Mouse (Mus musculus) inflammation-experienced regulatory T-cells, adult 6 months (primary cell): ENCODE data around the gene Zfp965. TPM values are rescaled to one million over a fixed set of nuclear protein-coding genes. Genes with fewer than 3 reads are reported as not detected.
"Not testable (repeated sequence)": the region's sequence is repeated elsewhere in the genome, so short reads cannot be mapped to it uniquely, and the experiment has no call there.

Experiments used
- ATAC-seq: one replicate; pipeline ENCODE4 v1.8.0; 2017
- polyA plus RNA-seq, 3 experiments: library from polyadenylated mRNA; unstranded; fragments of 100-300 nt; shearing (Covaris generic); gene quantifications; one replicate each; pipeline ENCODE4 v1.2.1; 2017

The Zfp965 gene
- polyA plus RNA-seq = 10 to 100 TPM in 1 of 3 experiments, 1 to 10 TPM in 2; 8.6 to 11.3 (median 8.8) TPM

DNA sequence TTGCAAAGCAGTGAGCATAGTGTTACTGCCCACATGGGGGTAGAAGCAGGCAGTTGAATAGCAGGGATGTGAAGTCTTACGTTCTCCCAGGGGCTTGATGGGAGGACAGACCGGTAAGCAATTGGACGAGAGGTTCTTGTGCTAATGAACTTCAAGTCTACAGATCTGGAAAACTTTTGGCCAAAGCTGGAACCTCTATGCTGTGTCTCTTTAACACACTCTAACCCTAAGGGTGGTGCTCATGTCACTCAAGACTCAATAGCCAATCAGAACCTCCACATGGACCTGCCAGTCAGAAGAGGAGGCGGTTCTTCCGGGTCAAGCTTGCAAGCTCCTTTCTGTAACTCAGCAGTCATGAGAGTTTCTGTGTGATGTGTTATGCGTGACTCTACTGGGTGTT, at the start of gene Zfp965:
Gene Zfp965, plus strand, starts transcription at position 301 of the 400 bp plus-strand sequence.
- not testable (repeated sequence) for ATAC-seq

DNA sequence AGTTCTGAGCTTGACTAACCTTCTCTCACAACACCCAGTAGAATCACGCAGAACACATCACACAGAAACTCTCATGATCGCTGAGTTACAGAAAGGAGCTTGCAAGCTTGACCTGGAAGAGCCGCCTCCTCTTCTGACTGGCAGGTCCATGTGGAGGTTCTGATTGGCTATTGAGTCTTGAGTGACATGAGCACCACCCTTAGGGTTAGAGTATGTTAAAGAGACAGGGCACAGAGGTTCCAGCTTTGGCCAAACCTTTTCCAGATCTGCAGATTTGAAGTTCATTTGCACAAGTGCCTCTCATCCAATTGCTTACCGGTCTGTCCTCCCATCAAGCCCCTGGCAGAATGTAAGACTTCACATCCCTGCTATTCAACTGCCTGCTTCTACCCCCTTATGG, 34.1 kb upstream of the Zfp965 start, which contains the start of gene Gm4724:
Gene Gm4724, minus strand, starts transcription at position 101 of the 400 bp plus-strand sequence.
- ATAC-seq = not testable (repeated sequence)

Other genes with a start within 250 kb of the Zfp965 start
- 10 to 100 TPM in 1 of 3 experiments, 1 to 10 TPM in 1, not detected in 1; 1.2 to 11.2 TPM for gene Gm14440, start 194.9 kb upstream of the Zfp965 start, polyA plus RNA-seq
- 10 to 100 TPM in 1 of 3 experiments, 1 to 10 TPM in 2; 9.7 to 15.0 (median 9.8) TPM for gene Gm4631, start 131.8 kb upstream of the Zfp965 start, polyA plus RNA-seq
- 1 to 10 TPM; 2.5 to 3.4 (median 3.2) TPM for gene Zfp968, start 97.5 kb upstream of the Zfp965 start, polyA plus RNA-seq
- gene Gm4724, start 34.2 kb upstream of the Zfp965 start, polyA plus RNA-seq = 10 to 100 TPM; 20.7 to 27.7 (median 21.4) TPM
- 10 to 100 TPM in 1 of 3 experiments, 1 to 10 TPM in 1, not detected in 1; 7.6 to 17.4 TPM for gene Gm11007, start 174.0 kb downstream of the Zfp965 start, polyA plus RNA-seq
- 1 to 10 TPM in 2 of 3 experiments, not detected in 1; 8.1 to 8.8 TPM for gene Zfp969, start 233.7 kb downstream of the Zfp965 start, polyA plus RNA-seq